Mouse (Mus musculus) stomach, postnatal 0 days (tissue): ENCODE measurements around the gene Prkg2.

Source experiments
- CTCF ChIP-seq: IDR thresholded peaks from 2 replicates; pipeline ENCODE4 v1.5.1; 2016; ENCODE audit warnings: antibody characterized with exemption, low read depth, mild to moderate bottlenecking, moderate library complexity
- EP300 ChIP-seq: optimal IDR thresholded peaks from 2 replicates; pipeline ENCODE3; 2016; ENCODE audit warnings: antibody characterized with exemption

- TF ChIP-seq EP300, result no peak
- no peak for TF ChIP-seq CTCF
Measured at GRCm38 (mm10) chr5:98953386-98953785, 83.8 kb downstream of the Prkg2 start.
